Mouse (Mus musculus) kidney, adult 10 weeks (tissue): ENCODE results near the gene Myo1f. TPM values are rescaled to one million over a fixed set of nuclear protein-coding genes. Genes with fewer than 3 reads are reported as not detected.

ENCODE experiments used
- polyA plus RNA-seq: library from polyadenylated mRNA; stranded (reverse); fragments of 350-450 nt; fragmentation: Illumina TruSeq; extraction: RNeasy Lipid Tissue Mini Kit (QIAGEN cat#74804); gene quantifications from one replicate; pipeline ENCODE4 v1.2.3, GENCODE M21; 2014; ENCODE audit warnings: low read depth, low replicate concordance

Myo1f gene
- not detected for polyA plus RNA-seq

DNA sequence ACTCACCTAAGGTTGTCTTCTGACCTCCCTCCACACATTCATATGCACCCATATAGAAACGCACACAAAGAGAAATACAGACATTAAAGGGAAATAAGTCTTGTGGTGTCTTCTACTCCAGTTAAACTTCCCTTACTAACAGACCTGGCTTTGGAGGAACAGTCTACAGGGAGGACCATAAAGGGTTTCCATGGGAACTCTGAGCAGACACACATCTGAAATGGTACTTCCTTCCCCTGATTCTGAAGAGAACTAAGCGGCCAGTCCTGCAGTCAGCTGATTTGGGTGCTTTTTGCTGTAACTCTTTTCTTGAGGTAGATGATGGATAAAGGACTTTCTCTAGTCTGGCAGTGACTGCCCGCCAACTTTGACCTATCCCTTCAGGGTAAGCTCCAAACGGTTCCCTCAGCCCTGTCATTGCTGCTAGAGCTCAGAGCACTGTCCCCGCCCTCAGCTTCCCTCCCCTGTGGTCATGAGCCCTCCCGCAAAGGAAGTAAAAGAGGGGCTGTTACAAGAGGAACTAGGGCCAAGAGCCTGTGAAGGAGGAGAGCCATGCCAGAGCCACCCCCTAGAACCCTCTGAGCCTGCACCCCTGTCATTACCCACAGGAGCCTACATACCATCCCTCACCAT, at the start of gene Myo1f:
Gene Myo1f, plus strand, starts transcription at position 485 of the 633 bp plus-strand sequence.

DNA sequence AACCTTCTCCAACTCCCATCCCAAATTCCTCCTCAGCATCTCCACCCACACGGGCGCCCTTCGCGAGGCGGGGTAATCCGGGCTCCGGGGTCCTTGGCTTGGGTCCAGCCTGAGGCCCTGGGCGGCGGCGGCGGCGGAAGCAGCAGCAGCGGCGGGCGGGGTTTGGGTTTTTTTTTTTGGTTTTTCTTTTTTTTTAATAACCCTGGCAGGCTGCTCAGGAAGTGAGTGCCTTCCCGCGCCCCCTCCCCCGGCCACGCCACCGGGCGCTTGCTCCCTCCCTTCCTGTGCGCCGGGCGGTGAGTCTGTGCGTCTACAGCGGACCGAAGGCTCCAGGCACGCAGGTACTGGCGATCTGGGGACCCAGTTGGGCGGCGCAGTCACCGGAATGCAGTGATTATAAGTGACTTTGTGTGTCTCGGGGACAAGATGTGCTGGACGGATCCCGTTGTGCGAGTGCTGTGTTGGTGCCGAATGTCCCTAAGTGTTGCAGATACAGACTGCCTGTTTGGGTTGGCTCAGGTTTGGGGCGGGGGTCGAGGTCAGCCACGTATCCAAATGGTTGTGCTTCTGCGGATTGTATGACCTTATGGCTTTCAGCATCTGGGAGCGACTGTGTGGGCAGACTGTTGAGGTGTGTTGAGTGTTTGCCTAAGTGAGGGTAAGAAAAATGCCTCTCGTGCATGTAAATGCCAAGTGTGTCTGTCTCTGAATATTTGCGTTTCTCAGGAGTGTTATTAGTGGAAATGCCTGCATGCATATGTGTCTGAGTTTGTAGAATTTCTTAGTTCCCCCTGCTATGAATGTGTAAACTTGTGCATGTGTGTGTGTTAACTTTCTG, 31.4 kb upstream of the Myo1f start, which contains the start of gene Adamts10:
Gene Adamts10, plus strand, starts transcription at position 287 of the 838 bp plus-strand sequence.

DNA sequence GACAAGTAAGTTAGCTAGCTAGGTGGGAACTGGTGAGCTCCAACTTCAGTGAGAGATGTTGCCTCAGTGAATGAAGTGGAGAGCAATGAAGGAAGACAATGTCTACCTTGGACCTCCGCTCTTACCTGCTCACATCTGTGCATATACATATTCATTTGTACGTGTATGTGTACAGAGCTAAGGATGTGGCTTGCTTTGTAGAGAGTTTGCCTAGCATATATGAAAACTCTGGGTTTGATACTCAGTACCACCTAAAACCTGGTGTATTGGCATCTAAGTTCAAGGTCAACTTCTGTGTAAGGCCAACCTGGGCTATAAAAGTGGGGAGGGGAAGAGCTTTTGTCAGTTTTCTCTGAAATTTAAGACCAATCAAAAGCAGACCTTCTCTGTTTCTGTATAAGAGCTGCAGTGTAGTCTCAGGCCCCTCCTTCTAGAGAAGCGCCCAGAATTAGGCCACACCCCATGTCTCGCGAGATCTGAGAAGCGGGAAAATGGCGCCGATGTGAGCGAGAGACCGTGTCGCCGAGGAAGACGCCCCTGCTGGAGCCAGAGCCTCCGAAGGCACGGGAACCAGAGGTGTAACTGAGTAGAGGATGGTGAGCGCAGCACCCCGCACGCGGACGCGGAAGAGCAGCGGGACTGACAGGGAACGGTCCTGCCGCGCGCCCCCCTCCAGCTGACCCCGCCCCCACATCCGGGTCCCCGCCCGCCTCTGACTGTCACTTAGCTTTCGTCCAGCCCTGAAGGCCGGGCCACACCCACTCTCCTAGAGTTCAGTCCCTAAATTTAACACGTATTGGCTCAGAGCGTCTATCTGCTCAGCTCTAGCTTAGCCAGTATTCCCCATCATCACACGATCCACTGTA, 73.3 kb downstream of the Myo1f start, which contains the start of gene Zfp414:
Gene Zfp414, plus strand, starts transcription at position 470 of the 866 bp plus-strand sequence.

DNA sequence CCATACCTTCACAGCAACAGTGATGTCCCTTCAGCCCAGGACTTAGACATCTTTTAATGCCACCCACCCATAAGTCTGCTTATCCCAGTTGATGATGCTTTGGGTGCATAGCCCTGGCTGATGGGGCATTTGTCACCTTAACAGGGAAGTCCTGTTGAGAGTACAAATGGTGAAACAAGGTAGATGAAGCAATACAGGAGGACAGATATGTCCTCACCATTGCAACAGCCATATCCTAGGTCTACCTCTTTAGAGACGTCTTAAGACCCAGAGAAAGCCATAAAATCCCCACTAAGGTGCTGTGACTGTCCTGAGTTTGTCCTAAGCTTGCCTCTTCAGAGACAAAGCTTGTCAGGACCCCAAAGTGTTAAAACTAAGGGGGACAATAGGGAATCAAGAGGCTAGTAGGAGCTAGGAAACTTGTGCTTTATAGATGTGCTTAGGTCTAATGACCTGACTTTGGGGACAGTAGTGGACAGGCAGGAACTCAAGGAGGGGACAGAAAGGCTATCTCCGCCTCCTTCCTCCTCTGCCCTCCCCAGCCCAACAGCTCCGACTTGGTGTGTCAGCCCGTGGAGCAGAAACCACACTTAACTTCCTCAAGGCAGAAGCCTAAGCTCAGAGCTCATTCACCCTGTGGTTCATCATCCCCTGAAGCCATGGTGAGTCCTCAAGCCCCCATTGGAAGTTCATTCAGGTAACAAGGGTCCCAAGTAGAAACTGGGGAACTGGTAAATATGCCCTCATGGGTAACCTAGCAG, 82.2 kb downstream of the Myo1f start, which contains the start of gene Pram1:
Gene Pram1, plus strand, starts transcription at position 541 of the 761 bp plus-strand sequence.

Other genes with a start within 250 kb of the Myo1f start
- gene Zfp81, start 196.8 kb upstream of the Myo1f start, polyA plus RNA-seq, result 22.4 TPM
- gene Zfp101, start 161.1 kb upstream of the Myo1f start, polyA plus RNA-seq, result 28.3 TPM
- not detected for gene Actl9, start 122.8 kb upstream of the Myo1f start, polyA plus RNA-seq
- 1.6 TPM for gene Adamts10, start 31.5 kb upstream of the Myo1f start, polyA plus RNA-seq
- gene Zfp414, start 73.4 kb downstream of the Myo1f start, polyA plus RNA-seq, result 1.1 TPM
- not detected for gene Pram1, start 82.3 kb downstream of the Myo1f start, polyA plus RNA-seq
- 305 TPM for gene Hnrnpm, start 131.2 kb downstream of the Myo1f start, polyA plus RNA-seq
- gene March2, start 163.0 kb downstream of the Myo1f start, polyA plus RNA-seq, result 18.5 TPM
- gene Rab11b, start 204.8 kb downstream of the Myo1f start, polyA plus RNA-seq, result 15.2 TPM
- gene Angptl4, start 226.1 kb downstream of the Myo1f start, polyA plus RNA-seq, result 1.4 TPM